Comparison of ENCODE assay signal across 10 mouse cellular contexts in the genomic region with DNA sequence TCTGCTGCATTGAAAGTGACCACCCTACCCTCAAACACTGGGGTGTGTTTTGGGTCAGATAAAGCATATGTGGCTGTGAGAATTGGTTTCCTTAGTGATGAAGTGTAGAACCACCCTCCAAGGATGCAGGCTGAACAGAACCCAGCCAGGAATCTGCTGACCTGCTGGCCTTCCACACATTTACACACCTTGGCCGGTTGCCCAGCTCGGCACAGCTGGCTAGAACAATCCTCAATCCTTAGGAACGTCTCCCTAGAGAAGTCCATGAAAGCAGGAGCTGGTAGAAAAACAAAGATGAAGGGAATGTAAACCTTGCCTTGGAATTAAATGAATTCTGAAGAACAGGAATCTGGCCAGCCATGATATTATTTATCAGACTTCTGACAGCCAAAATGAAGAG.
DNase-seq lines count a peak whose midpoint lies in the region; ATAC-seq lines count a peak whose summit lies in the region.
"Had no signal": no experiment of that assay in that cellular context is flagged by ENCODE, and none has a peak within 500 bp of the region (broad histone marks: within the 10 kb centered on the region; RNA-seq: fewer than 3 reads in every experiment).

No protein-coding gene starts in this region.

- no peaks in the 10 kb centered on the region for H3K27me3 ChIP-seq in embryonic facial prominence, embryonic 11.5 days (ENCODE audit: control insufficient read depth, insufficient read depth, low read length)
- H3K27me3 ChIP-seq in embryonic facial prominence, embryonic 10.5 days (replicated peaks; ENCODE audit: low read depth, poor library complexity, severe bottlenecking) = no peaks in the 10 kb centered on the region
- no peaks in the 10 kb centered on the region for H3K27me3 ChIP-seq in lung, embryonic 15.5 days
- H3K27me3 ChIP-seq in neural tube, embryonic 14.5 days (ENCODE audit: control insufficient read depth, insufficient read depth, low read length) = no peaks in the 10 kb centered on the region

- DNase-seq in embryonic facial prominence, embryonic 11.5 days (ENCODE audit: low spot score) = peak; percentile 22
- no peak for DNase-seq in embryonic facial prominence, embryonic 10.5 days (ENCODE audit: low spot score)
- no peak for DNase-seq in lung, adult 18-20 months
- peak; percentile 56 for DNase-seq in gastrocnemius, postnatal 14 days
- DNase-seq in frontal cortex, postnatal 25 days (ENCODE audit: low spot score in 2 of 2) = no peak

- H3K36me3 ChIP-seq in embryonic facial prominence, embryonic 11.5 days (replicated peaks; ENCODE audit: control insufficient read depth, insufficient read depth, low read depth, low read length) = no peaks in the 10 kb centered on the region
- no peaks in the 10 kb centered on the region for H3K36me3 ChIP-seq in embryonic facial prominence, embryonic 10.5 days (replicated peaks)
- H3K36me3 ChIP-seq in lung, embryonic 15.5 days = no peaks in the 10 kb centered on the region
- no peaks in the 10 kb centered on the region for H3K36me3 ChIP-seq in neural tube, embryonic 14.5 days (ENCODE audit: control insufficient read depth, insufficient read depth, low read length)
- H3K36me3 ChIP-seq: midbrain, embryonic 10.5 days had no signal

- intact Hi-C loops in gastrocnemius, postnatal 14 days (cut with DNase I; ENCODE audit: low total_unique reads) = no loop called here

- no peak overlapping the region for H3K27ac ChIP-seq in embryonic facial prominence, embryonic 11.5 days (replicated peaks; ENCODE audit: low read depth, low read length)
- H3K27ac ChIP-seq in embryonic facial prominence, embryonic 10.5 days (replicated peaks) = no peak overlapping the region
- H3K27ac ChIP-seq in lung, embryonic 15.5 days = peak overlapping the region; percentile 4; the same call in 1 of the 2 replicates
- H3K27ac ChIP-seq in neural tube, embryonic 14.5 days (ENCODE audit: low read depth, low read length) = no peak overlapping the region
- H3K27ac ChIP-seq: midbrain, embryonic 10.5 days had no signal

- H3K4me1 ChIP-seq in embryonic facial prominence, embryonic 11.5 days (ENCODE audit: control insufficient read depth, insufficient read depth, low read length) = no peaks in the 10 kb centered on the region; the same call in 1 of the 2 replicates
- H3K4me1 ChIP-seq in embryonic facial prominence, embryonic 10.5 days = no peaks in the 10 kb centered on the region
- peaks cover 6% of the 10 kb centered on the region for H3K4me1 ChIP-seq in lung, embryonic 15.5 days
- H3K4me1 ChIP-seq in neural tube, embryonic 14.5 days (ENCODE audit: control insufficient read depth, insufficient read depth, low read length) = no peaks in the 10 kb centered on the region
- H3K4me1 ChIP-seq: midbrain, embryonic 10.5 days had no signal

- H3K9me3 ChIP-seq in embryonic facial prominence, embryonic 11.5 days (replicated peaks; ENCODE audit: control insufficient read depth, low read length) = no peaks in the 10 kb centered on the region
- H3K9me3 ChIP-seq in embryonic facial prominence, embryonic 10.5 days = no peaks in the 10 kb centered on the region
- no peaks in the 10 kb centered on the region for H3K9me3 ChIP-seq in lung, embryonic 15.5 days
- H3K9me3 ChIP-seq in neural tube, embryonic 14.5 days (ENCODE audit: control insufficient read depth, low read length) = no peaks in the 10 kb centered on the region
- H3K9me3 ChIP-seq: midbrain, embryonic 10.5 days had no signal

- no peak for ATAC-seq in embryonic facial prominence, embryonic 11.5 days (replicated peaks; ENCODE audit: insufficient number of reproducible peaks, low FRiP score, low TSS enrichment, low read depth)
- peak; percentile 70; the same call in 1 of the 2 replicates for ATAC-seq in lung, embryonic 15.5 days (ENCODE audit: borderline replicate concordance, extremely low read depth, low FRiP score, low TSS enrichment)
- ATAC-seq in neural tube, embryonic 14.5 days (ENCODE audit: low read depth) = peak; percentile 61; the same call in 1 of the 2 replicates
- ATAC-seq in inflammation-experienced regulatory T-cells, adult 6 months = no peak
- ATAC-seq: CD4-positive, CD25-positive, alpha-beta regulatory T cell, adult 4 months had no signal

- no peak overlapping the region for H3K4me2 ChIP-seq in embryonic facial prominence, embryonic 11.5 days (ENCODE audit: low read depth, low read length)
- no peak overlapping the region for H3K4me2 ChIP-seq in lung, embryonic 15.5 days
- no peak overlapping the region for H3K4me2 ChIP-seq in neural tube, embryonic 14.5 days (ENCODE audit: low read depth, low read length)

- WGBS in embryonic facial prominence, embryonic 11.5 days = 33% methylated on average over 3 of the region's 3 CpGs
- whole genome bisulfite sequencing in embryonic facial prominence, embryonic 10.5 days = 62% methylated on average over 3 of the region's 3 CpGs
- WGBS in lung, embryonic 15.5 days = 8% methylated on average over 3 of the region's 3 CpGs
- WGBS in neural tube, embryonic 14.5 days = 39% methylated on average over 3 of the region's 3 CpGs

- no peak overlapping the region for H3K4me3 ChIP-seq in embryonic facial prominence, embryonic 11.5 days (ENCODE audit: low read depth, low read length)
- H3K4me3 ChIP-seq in embryonic facial prominence, embryonic 10.5 days = no peak overlapping the region
- H3K4me3 ChIP-seq in lung, embryonic 15.5 days = no peak overlapping the region
- H3K4me3 ChIP-seq in neural tube, embryonic 14.5 days (ENCODE audit: low read depth, low read length) = no peak overlapping the region
- H3K4me3 ChIP-seq: midbrain, embryonic 10.5 days had no signal

- H3K9ac ChIP-seq in embryonic facial prominence, embryonic 11.5 days (replicated peaks; ENCODE audit: low read length) = no peak overlapping the region
- no peak overlapping the region for H3K9ac ChIP-seq in lung, embryonic 15.5 days
- H3K9ac ChIP-seq in neural tube, embryonic 14.5 days (replicated peaks; ENCODE audit: low read depth, low read length) = no peak overlapping the region

Comparison
In these comparisons a context has a peak if more than half of its experiments do, and no peak if none do; other contexts are left out.
1. DNase-seq: peak in embryonic facial prominence, embryonic 11.5 days (single experiment) and gastrocnemius, postnatal 14 days (single experiment); none in embryonic facial prominence, embryonic 10.5 days (single experiment), lung, adult 18-20 months (0 of 2) and frontal cortex, postnatal 25 days (0 of 2).
2. ATAC-seq: peak in lung, embryonic 15.5 days (single experiment) and neural tube, embryonic 14.5 days (single experiment); none in embryonic facial prominence, embryonic 11.5 days (single experiment) and inflammation-experienced regulatory T-cells, adult 6 months (single experiment).